Mouse (Mus musculus) c-Kit-positive CD71-positive TER-119-positive erythroid progenitor cells, embryonic 14.5 days (primary cell): ENCODE results near the gene Ccdc7a.
"Not testable (repeated sequence)": the region's sequence is repeated elsewhere in the genome, so short reads cannot be mapped to it uniquely, and the experiment has no call there.

Source experiments
- DNase-seq: peaks from one replicate; pipeline ENCODE4 v3.0.0-alpha.2; 2013; ENCODE audit warnings: low spot score

The Ccdc7a gene

DNA sequence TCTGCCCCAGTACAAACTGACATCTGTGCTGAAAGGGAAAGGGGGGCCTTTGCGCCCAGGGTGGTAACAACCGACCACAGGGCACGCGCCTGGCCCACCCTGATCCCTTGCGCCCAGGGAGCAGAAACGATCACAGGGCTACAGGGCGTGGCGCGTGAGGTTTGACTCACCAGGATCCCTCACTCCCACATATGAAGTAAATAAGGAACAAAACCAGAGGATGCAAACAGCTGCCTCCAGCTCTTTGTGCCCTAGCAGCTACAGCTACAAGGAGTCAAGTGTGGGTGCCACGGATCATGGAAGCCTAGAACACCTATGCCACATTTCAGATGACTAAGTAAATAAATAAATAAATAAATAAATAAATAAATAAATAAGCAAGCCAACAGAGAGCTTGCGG lies at the start of gene Ccdc7a:
TSS of gene Ccdc7a (minus strand) at position 101 of the 400 bp plus-strand sequence.
- DNase-seq: not testable (repeated sequence)

DNA sequence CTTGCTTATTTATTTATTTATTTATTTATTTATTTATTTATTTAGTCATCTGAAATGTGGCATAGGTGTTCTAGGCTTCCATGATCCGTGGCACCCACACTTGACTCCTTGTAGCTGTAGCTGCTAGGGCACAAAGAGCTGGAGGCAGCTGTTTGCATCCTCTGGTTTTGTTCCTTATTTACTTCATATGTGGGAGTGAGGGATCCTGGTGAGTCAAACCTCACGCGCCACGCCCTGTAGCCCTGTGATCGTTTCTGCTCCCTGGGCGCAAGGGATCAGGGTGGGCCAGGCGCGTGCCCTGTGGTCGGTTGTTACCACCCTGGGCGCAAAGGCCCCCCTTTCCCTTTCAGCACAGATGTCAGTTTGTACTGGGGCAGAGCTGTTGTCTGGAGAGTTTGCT lies 1.5 kb upstream of the Ccdc7a start, which contains the start of gene Ccdc7b:
TSS of gene Ccdc7b (plus strand) at position 301 of the 400 bp plus-strand sequence.
- not testable (repeated sequence) for DNase-seq

DNA sequence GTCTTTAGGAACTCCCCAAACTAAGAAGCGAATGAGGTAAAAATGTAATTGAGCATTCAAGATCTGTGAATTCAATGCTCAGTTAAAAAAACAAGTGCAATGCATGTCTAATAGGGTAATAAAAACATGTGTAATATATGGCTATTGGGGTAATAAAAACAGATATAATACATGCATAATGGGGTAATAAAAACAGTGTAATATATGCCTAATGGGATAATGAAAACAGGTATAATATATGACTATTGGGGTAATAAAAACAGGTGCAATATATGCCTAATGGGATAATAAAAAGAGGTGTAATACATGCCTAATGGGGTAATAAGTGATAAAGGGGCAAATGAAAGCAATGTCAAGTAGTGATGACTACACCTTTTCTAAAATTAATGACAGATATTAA lies 73.9 kb downstream of the Ccdc7a start:
- no peak for DNase-seq

DNA sequence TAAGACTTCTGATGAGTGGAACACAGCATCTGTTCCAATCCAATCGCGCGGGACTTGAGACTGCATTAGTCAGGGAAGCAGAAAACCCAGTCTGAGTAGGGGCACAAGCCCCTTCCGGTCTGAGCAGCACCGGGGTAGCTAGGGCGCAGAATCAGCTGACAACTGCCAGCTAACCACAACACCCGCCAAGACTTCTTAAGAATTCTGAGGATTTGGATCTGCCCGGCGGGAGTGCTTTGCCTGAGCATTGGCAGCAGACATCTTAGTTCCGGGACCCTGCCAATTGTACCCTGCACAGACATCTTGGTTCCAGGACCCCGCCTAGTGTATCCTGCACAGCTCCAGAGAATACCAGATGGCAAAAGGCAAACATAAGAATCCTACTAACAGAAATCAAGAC lies 116.4 kb downstream of the Ccdc7a start:
- not testable (repeated sequence) for DNase-seq

DNA sequence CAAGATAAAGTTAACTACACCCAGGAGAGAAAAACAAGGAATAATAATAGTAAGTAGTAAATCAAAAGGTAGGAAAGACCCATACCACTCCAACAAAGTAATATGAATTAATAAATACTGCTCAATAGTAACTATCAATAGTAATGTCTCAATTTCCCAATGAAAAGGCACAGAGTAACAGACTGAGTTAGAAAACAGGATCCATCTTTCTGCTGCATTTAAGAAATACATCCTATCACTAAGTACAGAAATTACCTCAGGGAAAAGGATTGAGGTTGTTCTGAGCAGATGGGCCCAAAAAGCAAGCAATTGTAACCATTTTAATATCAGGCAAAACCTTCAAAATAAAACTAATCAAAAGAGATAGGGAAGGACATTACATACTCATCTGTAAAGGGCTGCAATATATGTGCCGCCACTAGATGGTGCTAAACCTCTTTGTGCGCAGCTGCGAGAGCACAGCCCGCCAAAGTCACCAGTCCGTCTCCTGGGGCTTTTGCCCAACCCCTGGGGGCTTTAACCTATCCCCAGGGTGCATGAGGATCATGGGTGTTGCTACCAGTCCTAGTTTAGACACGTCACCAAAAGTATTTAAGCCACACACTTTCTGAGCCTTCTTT lies 124.2 kb downstream of the Ccdc7a start:
- not testable (repeated sequence) for DNase-seq

DNA sequence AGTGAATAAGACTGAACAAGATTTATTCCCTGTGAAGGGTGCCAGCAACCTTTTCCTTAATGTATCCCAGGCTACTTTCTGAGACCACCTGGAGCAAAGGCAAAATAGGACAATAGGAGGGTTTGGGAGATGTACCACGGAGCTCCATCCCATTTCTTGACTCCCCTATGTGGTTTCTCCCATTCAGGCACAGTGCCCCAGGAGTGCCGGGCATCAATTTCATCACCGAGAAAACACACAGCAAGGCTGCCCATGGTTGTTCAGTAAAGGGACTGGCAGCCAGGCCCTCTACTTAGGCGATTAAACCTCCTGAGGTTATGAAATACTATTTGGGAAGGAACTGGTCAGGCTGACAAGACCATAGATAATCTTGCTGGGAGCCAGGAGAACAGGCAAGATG lies 131.9 kb downstream of the Ccdc7a start:
- DNase-seq: no peak

DNA sequence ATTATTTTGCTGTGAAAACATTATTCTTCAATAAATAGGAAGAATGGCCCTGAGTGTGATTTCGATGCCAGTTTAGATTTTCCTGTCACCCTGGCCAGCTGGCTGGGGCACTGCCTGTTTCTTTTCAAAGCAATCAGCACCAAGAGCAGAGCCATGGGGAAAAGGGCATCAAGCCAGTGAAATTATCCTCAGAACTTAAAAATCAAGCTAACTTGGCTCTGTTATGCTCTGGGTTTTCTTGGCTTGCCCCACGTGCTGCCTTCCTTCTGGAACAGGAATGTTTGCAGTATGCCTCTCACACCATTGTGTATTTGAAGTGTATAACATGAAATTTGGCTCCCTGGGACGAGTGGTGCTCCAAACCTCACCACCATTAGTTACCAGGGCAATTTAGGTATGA lies 182.6 kb downstream of the Ccdc7a start:
- no peak for DNase-seq

DNA sequence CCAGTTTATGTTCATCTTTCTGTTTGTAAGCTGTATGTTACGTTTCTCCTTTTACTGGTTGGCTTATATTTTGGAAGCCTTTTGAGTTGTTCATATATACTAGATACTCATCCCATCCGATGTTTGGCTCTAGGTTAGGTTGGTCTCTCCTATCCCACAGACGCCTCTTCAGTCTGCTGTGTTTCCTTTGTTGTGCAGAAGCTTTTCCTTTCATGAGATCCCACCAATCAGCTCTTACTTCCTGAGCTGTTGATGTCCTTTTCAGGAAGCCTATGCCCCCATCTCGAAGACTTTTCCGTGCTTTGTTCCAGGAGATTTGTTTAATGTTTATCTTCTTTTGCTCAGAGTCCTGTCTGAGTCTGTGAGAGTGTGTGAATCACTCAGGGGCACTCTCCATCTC lies 221.6 kb downstream of the Ccdc7a start:
- no peak for DNase-seq

DNA sequence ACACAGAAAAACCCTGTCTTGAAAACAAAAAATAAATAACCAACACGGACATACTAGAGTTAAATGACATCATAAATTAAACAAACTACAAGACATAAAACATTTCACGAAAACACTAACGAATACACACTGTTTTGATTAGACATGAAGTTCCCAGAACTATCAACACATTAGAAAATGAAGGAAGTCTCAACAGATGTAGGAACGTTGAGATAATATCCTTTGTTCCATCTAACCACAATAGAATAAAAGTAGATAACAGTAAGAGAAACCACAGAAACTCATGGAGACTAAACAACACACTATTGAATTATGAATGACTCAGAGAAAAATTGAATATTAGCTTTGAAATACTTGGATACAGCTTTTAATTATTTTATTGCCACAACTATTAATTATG lies 252.8 kb downstream of the Ccdc7a start:
- no peak for DNase-seq

DNA sequence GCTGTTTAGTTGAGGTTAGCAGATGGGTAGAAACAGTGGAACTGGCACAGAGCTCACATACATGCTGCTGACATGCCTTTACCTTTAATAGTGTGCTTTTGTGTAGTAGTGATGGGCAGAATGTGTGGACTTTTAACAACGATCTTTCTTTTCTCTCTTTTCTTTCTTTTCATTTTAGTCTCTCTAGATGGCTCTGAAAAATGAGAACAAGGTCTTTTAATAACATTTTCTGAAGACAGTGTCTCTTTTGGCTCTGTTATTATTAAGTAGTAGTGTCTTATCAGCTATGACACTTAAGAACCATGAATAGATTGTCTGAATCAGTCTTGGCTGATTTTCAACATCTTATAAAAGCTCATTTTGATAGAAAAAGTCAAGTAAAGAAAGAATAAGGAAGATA lies 266.7 kb downstream of the Ccdc7a start, which contains the start of gene Gm3952:
TSS of gene Gm3952 (minus strand) at position 101 of the 400 bp plus-strand sequence.
- DNase-seq: no peak

DNA sequence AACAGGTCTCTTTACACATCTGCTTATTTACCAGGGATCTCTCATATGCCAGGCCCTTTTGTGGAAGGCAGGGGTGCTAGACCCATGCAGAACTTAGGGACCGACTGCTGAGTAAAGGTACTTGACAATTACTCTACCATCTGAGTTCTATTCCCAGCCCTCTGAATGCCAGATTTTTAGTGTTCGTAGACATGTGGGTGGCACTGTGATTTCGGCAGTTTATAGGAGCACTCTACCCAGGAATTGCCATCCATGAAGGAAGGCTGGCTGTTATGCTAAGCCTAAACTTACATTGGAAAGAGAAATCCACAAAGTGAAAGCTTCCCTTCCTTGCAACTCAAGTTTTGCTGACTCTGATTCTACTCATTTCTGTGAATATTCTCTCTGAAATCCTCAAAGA lies 329.6 kb downstream of the Ccdc7a start:
- DNase-seq: no peak

DNA sequence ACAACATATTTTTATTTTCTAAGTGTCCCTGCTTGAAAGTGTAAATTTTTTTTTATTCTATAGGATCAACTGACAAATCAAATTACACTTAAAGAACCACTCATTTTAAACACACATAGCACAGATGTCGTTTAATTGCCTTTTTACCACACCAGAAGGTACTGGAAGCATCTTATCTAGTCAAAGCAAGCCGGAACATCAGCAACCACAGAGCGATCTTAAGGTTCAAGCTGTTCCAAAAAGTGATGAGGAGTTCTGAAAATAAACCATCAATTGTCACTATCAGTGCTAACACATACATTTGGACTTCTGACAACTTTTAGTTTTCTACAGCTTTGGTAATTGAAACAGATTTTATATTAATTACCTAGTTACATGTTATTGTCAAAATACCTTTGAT lies 331.2 kb downstream of the Ccdc7a start:
- DNase-seq: no peak

DNA sequence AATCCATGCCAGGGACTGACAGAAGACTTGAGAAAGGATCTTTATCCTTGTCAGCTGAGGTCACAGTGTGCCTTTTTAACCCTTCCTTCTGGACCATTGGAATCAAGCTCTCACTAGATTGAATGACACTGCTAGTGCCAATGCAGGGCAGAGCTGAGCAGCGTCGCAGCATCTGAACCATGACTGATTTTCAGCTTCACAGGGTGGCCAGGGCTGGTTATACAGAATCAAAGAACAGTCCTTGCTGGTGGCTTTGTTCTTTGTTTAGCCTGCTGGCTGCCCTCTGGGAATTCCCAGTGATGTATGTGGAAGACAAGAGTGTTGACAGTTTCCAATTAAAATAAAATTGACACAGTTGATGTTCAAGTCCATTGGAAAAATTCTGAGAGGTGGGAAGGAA lies 333.1 kb downstream of the Ccdc7a start:
- DNase-seq: no peak

DNA sequence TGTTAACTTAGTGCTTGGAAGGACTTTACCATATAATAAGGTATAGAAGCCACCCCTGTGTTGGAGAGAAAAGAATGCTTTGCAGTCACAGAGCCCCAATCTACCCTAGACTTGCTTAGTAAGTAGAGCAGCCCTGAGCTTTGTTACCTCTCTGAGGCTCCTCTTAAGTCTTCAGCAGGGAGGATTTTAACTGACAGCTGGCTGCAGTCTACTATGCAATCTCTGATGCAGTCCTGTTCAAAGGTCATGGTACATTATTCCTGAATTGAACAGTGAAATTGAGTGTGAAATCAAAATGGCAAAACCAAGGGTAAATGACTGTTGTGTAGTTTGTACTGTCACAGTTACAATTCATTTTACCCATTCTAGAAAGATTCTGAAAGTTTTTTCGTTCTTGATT lies 338.1 kb downstream of the Ccdc7a start:
- no peak for DNase-seq

DNA sequence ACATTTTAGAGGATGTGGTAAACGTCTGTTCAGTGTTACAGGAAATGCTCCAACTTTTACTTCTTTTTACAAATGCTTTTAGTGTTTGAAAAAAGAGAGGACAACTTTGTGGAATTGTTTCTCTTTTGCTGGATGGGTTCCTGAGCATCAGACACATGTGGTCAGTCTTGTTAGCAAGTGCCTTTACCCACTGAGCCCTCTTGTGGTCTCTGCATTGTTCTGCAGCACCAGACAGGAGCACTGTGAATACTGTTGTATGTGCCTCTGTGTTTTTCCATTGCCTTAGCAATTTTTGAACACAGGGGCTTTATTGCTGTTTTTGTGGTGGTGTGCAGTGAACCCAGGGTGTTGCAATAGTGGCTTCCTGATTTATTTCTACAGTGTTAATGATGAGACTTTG lies 340.5 kb downstream of the Ccdc7a start:
- no peak for DNase-seq

DNA sequence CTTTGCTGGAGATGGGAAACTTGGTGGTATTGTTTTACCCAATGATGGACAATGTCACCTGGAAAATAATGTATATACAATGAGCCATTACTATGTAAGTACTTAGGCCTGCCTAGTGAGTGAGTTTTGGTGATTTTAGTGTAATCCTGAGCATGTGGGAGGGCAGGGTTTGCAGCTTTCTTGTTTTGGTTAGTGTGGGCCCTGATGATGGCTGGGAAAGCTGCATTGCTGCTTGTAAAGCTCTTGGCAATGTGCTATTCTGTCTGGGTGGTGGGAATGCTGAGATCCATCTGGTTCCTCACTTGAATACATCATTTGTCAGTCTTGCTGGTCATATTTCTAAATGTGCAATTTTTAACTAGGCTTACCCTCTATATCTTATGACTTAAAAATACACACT lies 349.1 kb downstream of the Ccdc7a start:
- DNase-seq: no peak

DNA sequence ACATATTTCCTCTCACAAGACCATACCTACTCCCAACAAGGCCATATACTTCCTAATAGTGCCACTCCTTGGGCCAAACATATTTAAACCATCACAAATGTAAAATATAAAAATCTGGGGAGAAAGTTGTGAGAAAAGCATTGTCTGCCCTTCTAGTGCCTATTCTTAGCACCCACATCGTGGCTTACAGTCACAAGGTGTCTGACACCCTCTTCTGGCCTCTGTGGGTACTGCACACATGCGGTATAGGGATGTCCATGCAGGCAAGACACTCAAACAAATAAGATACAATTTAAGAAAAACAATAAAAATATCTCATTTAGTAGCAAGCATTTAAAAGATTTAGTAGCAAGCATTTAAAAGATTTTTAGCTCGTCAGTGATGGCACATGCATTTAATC lies 356.1 kb downstream of the Ccdc7a start:
- DNase-seq: peak; percentile 73

DNA sequence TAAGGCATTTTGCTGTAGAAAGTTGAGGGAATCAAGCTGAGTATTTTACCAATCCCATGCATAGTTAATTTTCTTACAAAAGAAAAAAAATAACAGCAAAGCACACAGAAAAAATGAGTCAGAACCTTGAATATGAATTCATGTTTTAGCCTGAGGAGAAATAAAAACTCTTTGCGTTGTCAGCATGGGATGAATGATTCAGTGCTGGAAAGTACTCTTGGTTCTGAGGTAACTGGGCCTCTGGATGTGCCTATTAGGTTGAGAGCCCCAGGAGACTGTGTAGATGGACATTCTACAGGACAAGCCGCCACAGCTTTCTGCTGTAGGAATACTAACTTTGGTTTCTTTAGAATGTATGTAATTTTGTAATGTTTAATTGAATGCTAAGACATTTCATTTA lies 360.5 kb downstream of the Ccdc7a start:
- no peak for DNase-seq

DNA sequence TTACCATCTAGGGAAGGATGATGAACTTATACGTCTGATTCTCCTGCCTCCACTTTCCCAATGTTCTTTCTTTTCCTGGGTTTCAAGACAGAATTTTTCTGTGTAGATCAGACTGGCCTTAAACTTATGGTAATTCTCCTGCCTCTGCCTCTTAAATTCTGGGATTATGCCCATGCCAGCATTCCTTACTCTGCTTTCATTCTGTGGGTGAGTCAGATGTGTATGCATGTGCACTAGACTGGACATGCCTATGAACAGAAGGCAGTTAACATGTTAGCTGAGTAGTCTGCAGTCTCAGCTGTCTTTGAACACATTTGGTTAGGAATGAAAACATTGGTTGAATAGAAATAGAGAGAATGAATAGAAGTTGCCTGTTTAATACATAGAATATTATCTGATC lies 360.9 kb downstream of the Ccdc7a start:
- no peak for DNase-seq

DNA sequence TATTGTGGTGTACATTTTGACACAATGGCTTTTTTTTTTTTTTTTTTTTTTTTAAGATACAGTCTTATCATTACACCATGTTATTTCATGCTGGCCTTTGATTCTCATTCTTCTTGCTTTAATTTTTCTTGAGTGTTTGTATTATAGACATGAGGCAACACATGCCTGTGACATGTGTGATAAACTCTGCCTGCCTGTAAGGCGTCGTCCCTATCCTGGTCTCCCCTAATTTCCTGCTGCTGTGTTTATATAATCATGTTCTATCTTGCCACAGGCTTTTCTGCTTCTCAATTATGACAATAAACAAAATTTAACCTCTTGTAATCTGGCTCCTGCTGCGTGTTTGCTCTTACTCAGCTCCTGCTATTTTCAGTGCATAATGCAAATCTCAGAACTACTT lies 367.4 kb downstream of the Ccdc7a start:
- no peak for DNase-seq

DNA sequence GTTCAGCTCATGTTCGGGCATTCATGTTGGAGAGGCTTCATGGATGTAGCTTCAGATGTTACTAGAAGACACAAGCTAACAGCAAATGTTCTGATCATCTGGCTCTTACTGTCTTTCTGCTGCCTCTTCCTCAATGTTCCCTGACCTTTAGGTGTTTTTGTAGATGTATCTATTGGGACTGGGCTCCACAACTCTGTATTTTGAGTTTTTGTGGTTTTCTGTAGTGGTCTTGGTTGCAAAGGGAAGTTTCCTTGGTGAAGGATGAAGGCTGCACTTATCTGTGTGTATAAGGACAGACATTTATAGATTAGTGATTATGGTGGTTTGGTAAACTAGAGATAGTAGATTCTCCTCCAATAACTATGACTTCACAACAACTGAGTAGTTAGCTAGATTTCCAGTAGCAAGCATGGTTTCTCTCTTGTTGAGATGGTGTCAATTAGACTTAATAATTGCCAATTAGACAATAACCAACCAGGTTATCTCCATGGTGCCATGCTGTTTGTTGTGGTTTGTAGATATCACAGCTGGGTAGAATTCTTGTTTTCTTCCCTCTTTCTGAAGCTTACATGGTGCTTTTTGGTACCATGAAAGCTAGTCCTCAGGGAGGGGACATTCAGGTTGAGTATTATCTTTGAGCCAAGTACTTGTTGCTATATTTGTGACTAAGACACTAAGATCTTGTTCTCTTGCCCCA lies 368.5 kb downstream of the Ccdc7a start:
- DNase-seq: no peak

DNA sequence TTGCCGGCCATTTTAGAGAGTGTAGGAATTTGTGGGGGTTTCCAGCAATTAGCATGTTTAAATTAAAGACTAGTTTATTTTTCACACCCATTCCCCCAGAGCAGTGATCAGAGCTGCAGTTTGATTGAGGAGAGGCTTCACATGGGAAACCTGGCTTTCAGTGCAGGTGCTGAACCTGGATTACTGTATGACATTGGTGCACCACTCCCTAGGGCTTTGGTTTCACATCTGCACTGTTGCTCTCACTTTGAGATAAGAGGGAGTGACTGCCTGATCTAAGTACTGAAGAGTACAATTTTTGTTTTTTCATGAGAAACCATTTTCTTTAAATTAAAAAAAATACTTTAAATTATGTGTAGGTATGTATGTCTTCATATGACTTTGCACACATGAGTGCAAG lies 375.3 kb downstream of the Ccdc7a start:
- no peak for DNase-seq

DNA sequence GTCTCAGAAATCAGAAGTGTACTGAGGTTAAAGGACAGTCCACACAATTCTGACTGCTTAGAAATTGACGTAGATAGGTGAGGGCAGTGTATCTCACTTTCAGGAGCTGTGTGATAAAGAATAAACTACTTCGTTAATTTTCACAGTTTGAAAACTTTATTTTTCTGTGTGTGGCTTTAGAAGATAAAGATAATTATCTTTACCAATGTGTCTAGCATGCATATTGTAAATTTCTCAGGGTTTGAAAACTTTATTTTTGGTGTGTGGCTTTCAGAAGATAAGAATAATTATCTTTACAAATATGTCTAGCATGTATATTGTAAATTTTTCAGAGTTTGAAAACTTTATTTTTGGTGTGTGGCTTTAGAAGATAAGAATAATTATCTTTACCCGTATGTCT lies 376.6 kb downstream of the Ccdc7a start:
- no peak for DNase-seq

DNA sequence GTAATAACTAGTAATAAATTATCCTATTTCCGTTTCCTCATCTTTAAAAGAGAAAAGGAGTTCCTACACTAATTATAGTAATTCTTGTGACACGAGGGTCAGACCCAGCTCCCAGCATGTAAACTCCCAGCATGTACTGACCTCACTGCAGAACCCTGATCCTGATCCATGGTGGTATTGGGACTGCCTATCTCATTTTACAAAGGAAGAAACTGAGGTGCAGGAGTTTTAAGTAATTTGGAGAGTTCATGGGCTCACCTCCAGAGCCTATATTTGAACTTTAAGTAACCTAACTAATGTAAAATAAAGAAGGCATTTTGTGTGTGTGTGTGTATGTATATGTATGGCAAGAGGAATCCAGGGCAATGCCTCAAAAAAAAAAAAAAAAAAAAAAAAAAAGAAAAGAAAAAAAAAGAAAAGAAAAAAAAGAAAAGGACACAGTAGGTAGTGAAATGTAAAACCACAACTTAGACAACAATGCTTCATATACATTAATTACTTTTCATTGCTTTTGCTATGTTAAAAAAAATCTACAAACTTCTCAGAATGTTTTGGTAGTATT lies 378.8 kb downstream of the Ccdc7a start:
- DNase-seq: no peak
